In the genomic region with DNA sequence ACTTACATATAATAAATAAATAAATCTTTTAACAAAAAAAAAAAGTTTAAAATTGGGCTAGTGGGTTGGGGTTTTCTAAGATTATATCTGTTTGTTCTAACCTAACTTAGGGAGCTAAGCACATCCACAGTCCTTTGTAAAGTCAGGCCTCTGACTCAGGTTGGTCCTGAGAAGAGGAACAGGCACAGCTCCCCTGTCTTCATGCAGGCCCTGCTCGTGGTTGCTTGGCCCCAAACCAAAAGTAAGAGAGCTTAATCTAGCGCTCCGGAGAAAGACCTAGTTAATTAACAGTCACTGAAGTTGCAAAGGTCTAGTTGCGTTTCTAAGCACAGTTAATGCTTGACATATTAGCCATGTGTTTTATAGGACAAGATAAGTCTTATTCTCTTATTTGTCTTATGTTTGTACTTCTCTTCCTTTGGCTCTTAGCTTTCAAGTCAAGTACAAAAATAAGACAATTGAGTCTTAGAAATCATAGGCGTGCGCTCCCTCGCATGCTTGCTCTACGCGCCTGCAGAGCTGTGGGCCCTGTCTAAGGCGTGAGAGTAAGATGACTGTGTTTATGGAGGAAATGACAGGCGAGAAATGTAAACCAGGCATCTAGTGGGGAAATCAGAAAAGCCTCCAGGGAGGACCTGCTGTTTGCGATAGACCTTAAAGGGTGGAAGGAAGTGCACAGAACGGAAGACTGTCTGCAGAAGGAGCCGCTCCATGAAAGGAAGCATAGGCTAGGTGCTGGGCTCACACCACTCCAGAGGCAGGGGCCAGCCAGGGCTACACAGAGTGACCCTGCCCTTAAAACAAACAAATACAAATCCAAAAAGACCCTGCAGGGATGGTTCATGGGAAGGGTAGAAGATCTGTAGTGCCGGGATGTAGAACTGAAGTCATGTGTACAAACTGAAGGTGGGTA, we compare ENCODE assay signal across 11 mouse cellular contexts.
DNase-seq lines count a peak whose midpoint lies in the region; ATAC-seq and TF ChIP-seq lines count a peak whose summit lies in the region.
"Had no signal": no experiment of that assay in that cellular context is flagged by ENCODE, and none has a peak within 500 bp of the region (broad histone marks: within the 10 kb centered on the region; RNA-seq: fewer than 3 reads in every experiment).

No protein-coding gene starts in this region.

- no peaks in the 10 kb centered on the region for H3K9me3 ChIP-seq in heart, embryonic 16.5 days (replicated peaks; ENCODE audit: control insufficient read depth, low read length)
- H3K9me3 ChIP-seq in embryonic facial prominence, embryonic 14.5 days (ENCODE audit: control insufficient read depth, low read length) = no peaks in the 10 kb centered on the region
- H3K9me3 ChIP-seq in midbrain, embryonic 10.5 days (replicated peaks) = no peaks in the 10 kb centered on the region
- H3K9me3 ChIP-seq: liver, embryonic 15.5 days; megakaryocyte, embryonic 14.5 days had no signal

- ATAC-seq in heart, embryonic 16.5 days (replicated peaks; ENCODE audit: extremely low read depth, insufficient read depth, low FRiP score) = peak; percentile 73; the same call in 1 of the 2 replicates
- ATAC-seq in embryonic facial prominence, embryonic 14.5 days (ENCODE audit: low read depth) = no peak
- ATAC-seq: hindbrain, embryonic 16.5 days had no signal

- H3K9ac ChIP-seq in heart, embryonic 16.5 days (ENCODE audit: low read length) = no peak overlapping the region
- H3K9ac ChIP-seq in embryonic facial prominence, embryonic 14.5 days (ENCODE audit: low read depth, low read length) = no peak overlapping the region
- H3K9ac ChIP-seq: liver, embryonic 15.5 days had no signal

- no peaks in the 10 kb centered on the region for H3K27me3 ChIP-seq in heart, embryonic 16.5 days (ENCODE audit: control insufficient read depth, insufficient read depth, low read length)
- no peaks in the 10 kb centered on the region for H3K27me3 ChIP-seq in embryonic facial prominence, embryonic 14.5 days (replicated peaks; ENCODE audit: control insufficient read depth, insufficient read depth, low read length)
- no peaks in the 10 kb centered on the region for H3K27me3 ChIP-seq in kidney, adult 2 months (replicated peaks; ENCODE audit: control insufficient read depth, insufficient read depth, low read length)
- no peaks in the 10 kb centered on the region for H3K27me3 ChIP-seq in midbrain, embryonic 10.5 days (ENCODE audit: low read depth, poor library complexity, severe bottlenecking)
- H3K27me3 ChIP-seq: liver, embryonic 15.5 days; megakaryocyte, embryonic 14.5 days had no signal

- H3K36me3 ChIP-seq in heart, embryonic 16.5 days (ENCODE audit: control insufficient read depth, insufficient read depth) = no peaks in the 10 kb centered on the region
- H3K36me3 ChIP-seq in embryonic facial prominence, embryonic 14.5 days (ENCODE audit: control insufficient read depth, insufficient read depth, low read length) = no peaks in the 10 kb centered on the region
- H3K36me3 ChIP-seq in kidney, adult 2 months (ENCODE audit: control insufficient read depth, insufficient read depth, low read length) = no peaks in the 10 kb centered on the region
- no peaks in the 10 kb centered on the region for H3K36me3 ChIP-seq in midbrain, embryonic 10.5 days
- H3K36me3 ChIP-seq: liver, embryonic 15.5 days had no signal

- H3K4me1 ChIP-seq in heart, embryonic 16.5 days (ENCODE audit: control insufficient read depth, insufficient read depth, low read length) = no peaks in the 10 kb centered on the region
- no peaks in the 10 kb centered on the region for H3K4me1 ChIP-seq in embryonic facial prominence, embryonic 14.5 days (ENCODE audit: control insufficient read depth, insufficient read depth, low read length)
- H3K4me1 ChIP-seq in kidney, adult 2 months (ENCODE audit: control insufficient read depth, insufficient read depth, low read length) = peaks cover 4% of the 10 kb centered on the region; the same call in 1 of the 2 replicates
- no peaks in the 10 kb centered on the region for H3K4me1 ChIP-seq in midbrain, embryonic 10.5 days

- no peak for TF ChIP-seq POLR2A in kidney, adult 2 months (IDR thresholded peaks at IDR 0.05; ENCODE audit: low read depth, low read length)

- peak overlapping the region; percentile 27; the same call in 1 of the 2 replicates for H3K27ac ChIP-seq in heart, embryonic 16.5 days (ENCODE audit: low read length)
- H3K27ac ChIP-seq in embryonic facial prominence, embryonic 14.5 days (replicated peaks; ENCODE audit: low read depth, low read length) = no peak overlapping the region
- peak overlapping the region; percentile 97 for H3K27ac ChIP-seq in kidney, adult 2 months (ENCODE audit: insufficient read depth, low read depth, low read length)
- no peak overlapping the region for H3K27ac ChIP-seq in midbrain, embryonic 10.5 days (replicated peaks)
- H3K27ac ChIP-seq: liver, embryonic 15.5 days had no signal

- H3K4me2 ChIP-seq in heart, embryonic 16.5 days (ENCODE audit: low read depth, low read length) = no peak overlapping the region
- no peak overlapping the region for H3K4me2 ChIP-seq in embryonic facial prominence, embryonic 14.5 days (ENCODE audit: low read depth, low read length)
- H3K4me2 ChIP-seq: liver, embryonic 15.5 days had no signal

- DNase-seq in heart, adult 8-10 months (ENCODE audit: low spot score) = no peak
- DNase-seq in embryonic facial prominence, embryonic 14.5 days (ENCODE audit: low spot score) = peak; percentile 12
- DNase-seq in kidney, adult 2 months = peak; percentile 89
- peak; percentile 30 to 51 for DNase-seq in kidney, postnatal 4 days
- no peak for DNase-seq in thymus, postnatal 4 days
- no peak for DNase-seq in midbrain, embryonic 10.5 days (ENCODE audit: low spot score)
- DNase-seq in lung, postnatal 4 days = no peak

- no peak for TF ChIP-seq CTCF in kidney, adult 2 months (conservative IDR thresholded peaks at IDR 0.05; ENCODE audit: insufficient read depth, insufficient read length, low read depth, low read length)

- WGBS in heart, embryonic 16.5 days = 59% methylated on average over 15 of the region's 15 CpGs
- 72% methylated on average over 15 of the region's 15 CpGs for WGBS in embryonic facial prominence, embryonic 14.5 days
- 48% methylated on average over 15 of the region's 15 CpGs for WGBS in kidney, adult 2 months
- 87% methylated on average over 15 of the region's 15 CpGs for WGBS in midbrain, embryonic 10.5 days

- no peak overlapping the region for H3K4me3 ChIP-seq in heart, embryonic 16.5 days (ENCODE audit: low read length)
- H3K4me3 ChIP-seq in embryonic facial prominence, embryonic 14.5 days (ENCODE audit: low read depth, low read length) = no peak overlapping the region
- 0 out of 2 replicates have a peak overlapping the region, but pooled peaks have one; percentile 16 for H3K4me3 ChIP-seq in kidney, adult 2 months (ENCODE audit: insufficient read depth, low read depth, low read length)
- H3K4me3 ChIP-seq in midbrain, embryonic 10.5 days = no peak overlapping the region
- H3K4me3 ChIP-seq: liver, embryonic 15.5 days; megakaryocyte, embryonic 14.5 days had no signal

Comparison
In these comparisons a context has a peak if more than half of its experiments do, and no peak if none do; other contexts are left out.
1. H3K27ac ChIP-seq: peak in heart, embryonic 16.5 days (single experiment) and kidney, adult 2 months (single experiment); none in embryonic facial prominence, embryonic 14.5 days (single experiment) and midbrain, embryonic 10.5 days (single experiment).
2. DNase-seq: peak in embryonic facial prominence, embryonic 14.5 days (single experiment), kidney, adult 2 months (single experiment) and kidney, postnatal 4 days (2 of 2); none in heart, adult 8-10 months (single experiment), thymus, postnatal 4 days (single experiment), midbrain, embryonic 10.5 days (single experiment) and lung, postnatal 4 days (0 of 2).